Mouse (Mus musculus): ENCODE results near the gene Adck2.

Gene Adck2

GRCm38 (mm10) chr6:39556900-39557659, 16.6 kb upstream of the Adck2 start:
- in situ Hi-C loops (cut with MboI; ENCODE audit: low sequenced_read_pairs): no loop called here

DNA sequence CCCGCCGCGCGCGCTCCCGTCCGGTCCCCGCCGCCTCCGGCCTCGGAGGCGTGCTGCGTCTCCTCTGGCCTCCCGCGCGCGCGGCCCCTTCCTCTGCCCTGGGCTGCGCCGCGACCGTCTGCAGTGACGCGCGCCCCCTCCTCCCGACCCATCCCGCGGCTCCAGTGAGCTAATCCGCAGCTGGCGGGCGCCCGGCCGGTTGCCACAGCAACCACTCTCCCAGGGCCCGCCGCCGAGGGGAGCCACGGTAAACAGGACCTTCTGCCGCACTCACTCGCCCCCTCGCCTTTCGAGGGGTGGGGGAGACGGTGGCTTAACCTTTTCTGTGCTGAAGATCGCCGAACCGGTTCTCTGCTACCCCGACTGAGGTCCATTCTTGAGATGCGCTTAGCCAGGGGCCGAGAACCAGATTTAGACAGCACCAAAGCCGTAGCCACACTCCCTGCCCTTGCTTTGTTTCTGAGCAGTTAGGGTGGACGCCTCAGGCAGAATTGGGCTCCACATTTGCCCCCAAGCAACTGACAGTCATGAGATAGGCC, 15.9 kb upstream of the Adck2 start, which contains the start of gene Dennd2a:
Gene Dennd2a, minus strand, starts transcription at position 145 of the 539 bp plus-strand sequence.
- in situ Hi-C loops (cut with MboI; ENCODE audit: low sequenced_read_pairs): no loop called here

DNA sequence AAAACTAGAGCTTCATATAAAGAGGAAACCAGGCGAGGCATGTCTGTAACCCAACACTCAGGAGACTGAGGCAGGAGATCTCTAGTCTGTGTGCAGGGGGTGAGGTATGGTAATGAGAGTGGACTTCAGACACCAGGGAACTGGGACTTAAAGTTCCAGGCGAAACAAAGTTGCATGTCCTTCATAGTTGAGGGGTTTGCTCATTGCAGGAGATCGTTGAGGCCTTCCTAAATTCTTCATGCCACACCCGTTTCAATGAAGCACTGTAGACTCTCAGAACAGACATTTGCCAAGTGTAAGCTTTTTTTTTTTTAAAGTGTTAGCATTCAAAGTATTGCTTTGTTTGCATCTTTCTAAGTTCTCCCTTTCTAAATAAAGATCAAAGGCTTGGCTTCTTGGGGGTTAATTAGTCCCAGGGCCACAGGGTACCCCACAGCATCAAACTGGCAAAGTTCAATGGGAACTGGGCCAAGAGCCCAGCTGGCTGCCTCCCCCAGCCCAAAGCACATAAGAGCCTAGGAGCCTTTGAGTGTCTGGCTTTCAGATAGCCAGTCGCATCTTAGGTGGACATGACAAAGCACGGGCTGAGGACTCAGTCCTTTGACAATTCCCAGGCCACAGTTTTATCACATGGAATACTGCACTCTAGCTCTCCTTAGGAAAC, 14.3 kb upstream of the Adck2 start:
- in situ Hi-C loops (cut with MboI; ENCODE audit: low sequenced_read_pairs): no loop called here

GRCm38 (mm10) chr6:39562166-39563015, 11.3 kb upstream of the Adck2 start:
- in situ Hi-C loops (cut with MboI; ENCODE audit: low sequenced_read_pairs): loop anchor here (5.0 kb wide), 1 partner anchor 95 kb away; no protein-coding TSS in a partner anchor

DNA sequence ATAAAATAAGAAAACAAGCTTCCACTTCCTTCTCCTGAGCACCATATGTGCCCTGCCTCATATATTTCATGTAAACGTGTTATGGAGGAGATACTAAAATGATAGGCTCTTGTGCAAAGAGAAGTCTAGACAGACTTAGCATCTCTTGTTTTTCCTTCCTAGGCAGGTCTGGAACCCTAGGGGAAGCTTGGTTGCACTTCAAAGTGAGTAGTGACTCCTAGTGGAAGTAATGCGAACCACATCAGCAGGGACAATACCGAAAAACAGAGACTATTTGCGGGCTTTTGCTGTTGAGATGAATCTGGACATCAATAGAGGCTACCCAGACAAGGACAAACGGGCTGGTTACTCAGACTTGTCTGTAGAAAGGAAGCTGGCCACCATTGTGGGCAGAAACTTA, 6.1 kb upstream of the Adck2 start:
- in situ Hi-C loops (cut with MboI; ENCODE audit: low sequenced_read_pairs): no loop called here

- in situ Hi-C loops (cut with MboI; ENCODE audit: low sequenced_read_pairs): no loop called here
These were observed 3.2 kb upstream of the Adck2 start for GRCm38 (mm10) chr6:39570426-39570825.

- in situ Hi-C loops (cut with MboI; ENCODE audit: low sequenced_read_pairs): no loop called here
These were observed 839 bp downstream of the Adck2 start for GRCm38 (mm10) chr6:39574555-39574869.

GRCm38 (mm10) chr6:39574951-39575350, 1.3 kb downstream of the Adck2 start:
- in situ Hi-C loops (cut with MboI; ENCODE audit: low sequenced_read_pairs): no loop called here

- in situ Hi-C loops (cut with MboI; ENCODE audit: low sequenced_read_pairs): no loop called here
These were observed 5.9 kb downstream of the Adck2 start for GRCm38 (mm10) chr6:39579552-39579951.

DNA sequence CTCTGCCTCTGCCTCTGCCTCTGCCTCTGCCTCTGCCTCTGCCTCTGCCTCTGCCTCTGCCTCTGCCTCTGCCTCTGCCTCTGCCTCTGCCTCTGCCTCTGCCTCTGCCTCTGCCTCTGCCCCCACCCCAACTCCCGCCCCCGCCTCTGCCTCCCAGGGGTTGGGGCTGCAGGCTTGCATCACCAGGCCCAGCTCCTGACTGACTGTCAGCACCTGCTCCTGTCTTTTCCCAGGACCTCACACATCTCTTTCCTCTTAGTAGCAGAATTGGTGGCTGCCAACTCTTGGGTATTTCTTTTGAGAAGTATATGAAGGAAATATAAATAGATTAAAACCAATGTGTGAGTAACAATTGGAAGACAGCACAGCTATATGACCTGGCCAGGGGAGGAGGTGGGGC, 6.9 kb downstream of the Adck2 start:
- in situ Hi-C loops (cut with MboI; ENCODE audit: low sequenced_read_pairs): no loop called here

DNA sequence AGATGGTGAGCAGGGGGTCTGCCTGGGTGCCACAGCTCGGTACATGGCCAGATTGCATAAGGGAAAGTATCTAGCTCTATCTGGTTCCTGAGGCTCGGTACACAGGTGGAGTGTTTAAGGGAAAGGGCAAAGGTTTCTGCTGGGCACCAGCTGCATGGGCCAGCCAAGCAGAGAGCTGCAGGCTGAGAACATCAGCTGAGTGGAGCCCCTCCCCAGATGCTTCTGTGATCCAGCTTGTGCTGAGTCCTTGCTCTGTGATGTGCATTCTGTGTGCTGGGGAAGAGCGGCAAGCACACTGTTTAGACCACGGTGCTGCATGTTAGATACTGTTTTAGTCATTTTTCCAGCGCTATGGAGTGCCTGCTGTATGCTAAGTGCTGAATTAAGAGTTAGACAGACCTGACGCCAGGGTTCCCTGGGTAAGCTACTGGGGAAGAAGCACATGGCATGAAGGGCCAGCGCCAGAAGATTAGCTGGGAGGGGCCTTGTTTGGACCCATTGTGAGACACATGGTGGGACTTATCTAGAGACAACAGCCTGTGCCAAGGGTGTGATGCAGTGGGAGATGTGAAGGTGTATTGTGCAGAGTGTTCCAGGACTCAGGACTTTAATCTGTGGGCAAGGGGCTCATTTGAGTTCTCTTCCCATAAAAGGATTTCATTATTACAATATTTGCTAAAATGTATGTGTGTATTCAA, 7.6 kb downstream of the Adck2 start:
- in situ Hi-C loops (cut with MboI; ENCODE audit: low sequenced_read_pairs): no loop called here

DNA sequence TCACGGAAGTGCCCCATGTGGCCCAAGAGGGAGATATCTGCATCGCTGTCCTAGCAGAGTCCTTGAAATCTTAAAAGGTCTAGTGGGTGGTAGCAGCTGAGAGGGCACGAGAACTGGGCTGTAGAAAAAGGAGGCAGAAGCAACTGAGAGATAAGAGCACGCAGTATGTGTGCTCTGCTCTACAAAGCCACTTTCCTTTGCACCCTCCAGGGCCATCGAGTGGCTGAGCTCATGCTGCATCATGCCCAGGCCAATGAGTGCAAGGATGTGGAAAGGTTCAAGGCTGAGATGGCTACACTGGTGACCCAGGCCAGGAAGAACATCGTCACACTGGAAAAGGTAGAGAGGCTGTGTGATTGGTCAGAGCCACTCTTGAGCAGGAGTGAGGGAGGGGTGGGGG, 11.8 kb downstream of the Adck2 start, which contains the start of gene Gm42420:
Gene Gm42420, plus strand, starts transcription at position 237 of the 400 bp plus-strand sequence.
- in situ Hi-C loops (cut with MboI; ENCODE audit: low sequenced_read_pairs): no loop called here

- in situ Hi-C loops (cut with MboI; ENCODE audit: low sequenced_read_pairs): no loop called here
These were observed 17.8 kb downstream of the Adck2 start for GRCm38 (mm10) chr6:39591481-39591880.

- in situ Hi-C loops (cut with MboI; ENCODE audit: low sequenced_read_pairs): no loop called here
These were observed 18.9 kb downstream of the Adck2 start, which contains the start of gene Ndufb2 for GRCm38 (mm10) chr6:39592401-39593214. Ndufb2 (plus strand) TSS chr6:39592574.

- in situ Hi-C loops (cut with MboI; ENCODE audit: low sequenced_read_pairs): loop anchor here (10.0 kb wide), 1 partner anchor 174 kb away; no protein-coding TSS in a partner anchor
These were observed 27.2 kb downstream of the Adck2 start for GRCm38 (mm10) chr6:39600851-39601250.

GRCm38 (mm10) chr6:39601828-39602227, 28.2 kb downstream of the Adck2 start:
- in situ Hi-C loops (cut with MboI; ENCODE audit: low sequenced_read_pairs): loop anchor here (10.0 kb wide), 1 partner anchor 173 kb away; no protein-coding TSS in a partner anchor

GRCm38 (mm10) chr6:39604565-39604964, 30.9 kb downstream of the Adck2 start:
- in situ Hi-C loops (cut with MboI; ENCODE audit: low sequenced_read_pairs): loop anchor here (10.0 kb wide), 1 partner anchor 170 kb away; no protein-coding TSS in a partner anchor

DNA sequence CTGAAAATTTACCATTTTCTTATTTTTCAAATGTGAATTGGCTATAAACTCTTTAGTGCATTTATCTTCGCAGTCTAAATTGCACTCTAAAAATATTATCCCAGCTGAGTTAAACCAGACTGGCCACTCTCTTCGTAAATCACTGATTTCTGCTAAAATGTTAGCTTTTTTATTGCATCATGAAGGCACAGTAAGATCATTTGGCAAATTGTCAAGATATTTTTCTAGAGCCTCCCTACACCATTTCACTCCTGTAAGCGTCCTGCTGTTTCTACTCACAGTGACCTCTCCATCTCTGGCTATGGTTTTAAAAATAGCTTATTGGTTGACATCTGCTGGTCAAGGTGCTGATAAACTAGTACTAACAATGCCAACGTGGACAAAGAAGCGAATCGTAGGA, 32.4 kb downstream of the Adck2 start:
- in situ Hi-C loops (cut with MboI; ENCODE audit: low sequenced_read_pairs): loop anchor here (10.0 kb wide), 1 partner anchor 169 kb away; no protein-coding TSS in a partner anchor

- in situ Hi-C loops (cut with MboI; ENCODE audit: low sequenced_read_pairs): loop anchor here (10.0 kb wide), 1 partner anchor 168 kb away; no protein-coding TSS in a partner anchor
These were observed 33.2 kb downstream of the Adck2 start for GRCm38 (mm10) chr6:39606862-39607261.

Data from CH12F3 (cell line).